Mouse (Mus musculus): ENCODE results near the gene Mrps18c.

The Mrps18c gene

GRCm38 (mm10) chr5:100828701-100829100, 30.3 kb downstream of the Mrps18c start:
- DNase-seq, result no peak

- no peak for DNase-seq
Observed at GRCm38 (mm10) chr5:100832680-100833079, 34.3 kb downstream of the Mrps18c start.

GRCm38 (mm10) chr5:100833841-100834240, 35.4 kb downstream of the Mrps18c start:
- no peak for DNase-seq

- no peak for DNase-seq
Observed at GRCm38 (mm10) chr5:100835862-100836538, 37.6 kb downstream of the Mrps18c start.

- DNase-seq, result no peak
Observed at GRCm38 (mm10) chr5:100837907-100838306, 39.5 kb downstream of the Mrps18c start.

- no peak for DNase-seq
Observed at GRCm38 (mm10) chr5:100844485-100844884, 46.1 kb downstream of the Mrps18c start.

- no peak for DNase-seq
Observed at GRCm38 (mm10) chr5:100845485-100845847, 47.0 kb downstream of the Mrps18c start, which contains the start of gene Gpat3. Gene Gpat3, plus strand, starts transcription at chr5:100845713.

- peak; percentile 62 for DNase-seq
Observed at GRCm38 (mm10) chr5:100845848-100846598, 47.6 kb downstream of the Mrps18c start.

- no peak for DNase-seq
Observed at GRCm38 (mm10) chr5:100846599-100846920, 48.1 kb downstream of the Mrps18c start.

GRCm38 (mm10) chr5:100847143-100847542, 48.7 kb downstream of the Mrps18c start:
- DNase-seq, result no peak

GRCm38 (mm10) chr5:100853963-100854362, 55.5 kb downstream of the Mrps18c start:
- DNase-seq, result no peak
